Mouse (Mus musculus) CH12F3 (cell line): ENCODE measurements around the gene Ccr1l1.

Source experiments
- in situ Hi-C: fragments of 300-500 bp; cut with MboI; formaldehyde crosslinking; loops from 2 replicates; pipeline ENCODE4 v1.14.3; 2020; ENCODE audit warnings: low sequenced_read_pairs

Ccr1l1 gene

GRCm38 (mm10) chr9:123929936-123930335, 48.3 kb downstream of the Ccr1l1 start:
- in situ Hi-C loops = no loop called here

GRCm38 (mm10) chr9:123928759-123929246, 49.4 kb downstream of the Ccr1l1 start:
- in situ Hi-C loops = no loop called here

- in situ Hi-C loops = no loop called here
Observed at GRCm38 (mm10) chr9:123928118-123928758, 50.0 kb downstream of the Ccr1l1 start.

- in situ Hi-C loops = no loop called here
Observed at GRCm38 (mm10) chr9:123927281-123927960, 50.8 kb downstream of the Ccr1l1 start.
